Mouse (Mus musculus) left cerebral cortex, adult 9 months (tissue): ENCODE measurements around the gene Ugt1a7c.

Experiments
- DNase-seq, 2 experiments: peaks; one replicate each; pipeline ENCODE4 v3.0.0; 2022; ENCODE audit warnings: low spot score in 2 of 2

Gene Ugt1a7c

GRCm38 (mm10) chr1:88261706-88262105, 166.8 kb downstream of the Ugt1a7c start:
- DNase-seq, result no peak

- DNase-seq, result no peak
These were observed 167.4 kb downstream of the Ugt1a7c start for GRCm38 (mm10) chr1:88262255-88262654.

DNA sequence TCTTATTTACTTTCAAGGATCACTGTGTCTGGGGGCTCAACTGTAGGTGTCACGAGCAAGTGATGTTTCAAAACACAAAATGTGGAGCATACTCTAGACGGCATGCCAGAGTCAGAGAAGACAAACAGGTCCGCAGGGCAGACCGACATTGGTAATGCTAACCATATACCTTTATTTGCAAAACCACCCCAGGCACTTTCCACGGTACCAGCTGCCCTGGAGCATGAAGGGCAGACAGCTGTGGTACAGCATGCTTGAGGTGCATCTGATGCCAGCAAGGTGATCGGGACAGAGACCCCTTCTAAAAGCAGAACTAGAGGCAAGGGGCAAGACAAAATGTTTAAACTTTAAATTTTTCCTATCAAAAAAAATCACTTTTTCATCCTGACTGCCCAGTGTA, 168.1 kb downstream of the Ugt1a7c start:
- DNase-seq, result no peak

- DNase-seq, result no peak
These were observed 168.9 kb downstream of the Ugt1a7c start for GRCm38 (mm10) chr1:88263778-88264177.

DNA sequence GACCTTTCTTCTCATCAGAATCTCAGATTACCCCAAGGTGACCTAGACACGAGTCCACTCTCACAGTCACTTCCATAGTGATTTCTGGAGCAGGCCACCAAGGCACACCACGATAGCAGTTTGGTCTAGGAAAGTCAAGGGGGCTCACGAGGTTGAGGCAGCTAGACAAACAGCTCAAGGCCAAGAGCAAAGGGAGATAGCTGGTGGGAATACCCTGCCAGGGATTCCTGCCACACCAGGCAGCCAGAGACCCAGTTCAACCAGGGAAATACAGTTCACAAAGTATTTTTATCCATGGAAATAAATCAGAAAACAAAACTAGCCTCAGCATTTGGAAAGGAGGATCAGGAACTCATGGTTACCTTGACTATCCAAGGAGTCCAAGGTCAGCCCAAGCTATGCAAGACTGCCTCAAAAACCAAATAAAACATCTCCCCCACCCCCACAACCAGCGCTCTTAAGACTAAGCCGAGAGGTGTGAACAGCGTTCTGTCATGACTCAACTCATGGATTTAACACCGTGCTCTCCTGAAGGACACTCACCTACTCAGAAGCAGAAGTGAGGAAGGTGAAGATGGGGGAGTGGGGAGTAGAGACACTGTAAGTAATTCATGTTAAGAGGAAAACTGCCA, 169.5 kb downstream of the Ugt1a7c start:
- DNase-seq, result no peak

GRCm38 (mm10) chr1:88264869-88265240, 170.0 kb downstream of the Ugt1a7c start:
- DNase-seq, result no peak

GRCm38 (mm10) chr1:88266123-88266522, 171.3 kb downstream of the Ugt1a7c start:
- DNase-seq, result no peak

- DNase-seq, result no peak
These were observed 172.6 kb downstream of the Ugt1a7c start for GRCm38 (mm10) chr1:88267489-88267888.

GRCm38 (mm10) chr1:88268070-88268469, 173.2 kb downstream of the Ugt1a7c start:
- DNase-seq, result no peak
